Mouse (Mus musculus): ENCODE measurements at regions not wholly inside any gene's neighbourhood (a gene's known extent, or its start where the extent isn't known, plus 50 kb on each side); places are given as distances from the start of the nearest gene placed in this dataset.

DNA sequence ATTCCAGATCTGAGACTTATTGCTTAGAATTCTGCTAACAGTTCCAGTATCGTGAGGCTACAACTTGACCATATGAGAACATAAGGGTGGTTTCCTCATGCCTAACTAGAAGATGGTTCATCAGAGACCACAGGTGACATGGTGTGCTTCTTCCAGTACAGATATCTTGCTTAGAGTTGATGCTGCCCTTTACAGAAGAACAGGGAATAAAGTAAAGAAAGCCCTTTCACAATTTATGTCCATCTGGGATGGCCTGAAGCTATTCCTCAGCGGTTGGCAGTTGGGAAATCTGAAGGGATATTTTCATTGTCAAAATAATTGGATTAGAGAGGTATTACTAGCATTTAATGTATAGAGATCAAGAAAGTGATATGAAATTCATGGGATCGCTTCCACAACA lies 184.3 kb downstream of the Fam49a start:
- no peak for DNase-seq (ENCODE audit: low spot score in 2 of 2)

DNA sequence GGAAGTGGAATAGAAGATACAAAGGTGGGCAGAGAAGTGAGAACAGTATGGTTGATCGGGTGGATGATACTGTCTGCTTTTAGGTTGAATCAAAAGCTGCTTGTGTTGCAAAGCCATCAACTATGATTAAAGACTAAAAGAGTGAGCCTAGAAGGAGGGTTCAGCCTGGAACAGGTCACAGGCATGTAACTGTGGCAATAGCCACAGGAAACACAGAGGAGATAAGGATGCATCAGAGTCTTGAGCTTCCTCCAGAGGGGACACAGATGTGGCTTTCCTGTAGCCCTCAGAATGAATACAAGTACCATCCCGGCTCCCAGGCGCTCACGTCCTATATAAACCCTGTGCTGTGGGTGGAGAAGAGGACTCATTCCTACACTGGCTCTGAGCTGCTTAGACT lies 180.9 kb downstream of the Fam49a start:
- no peak for DNase-seq (ENCODE audit: low spot score in 2 of 2)

DNA sequence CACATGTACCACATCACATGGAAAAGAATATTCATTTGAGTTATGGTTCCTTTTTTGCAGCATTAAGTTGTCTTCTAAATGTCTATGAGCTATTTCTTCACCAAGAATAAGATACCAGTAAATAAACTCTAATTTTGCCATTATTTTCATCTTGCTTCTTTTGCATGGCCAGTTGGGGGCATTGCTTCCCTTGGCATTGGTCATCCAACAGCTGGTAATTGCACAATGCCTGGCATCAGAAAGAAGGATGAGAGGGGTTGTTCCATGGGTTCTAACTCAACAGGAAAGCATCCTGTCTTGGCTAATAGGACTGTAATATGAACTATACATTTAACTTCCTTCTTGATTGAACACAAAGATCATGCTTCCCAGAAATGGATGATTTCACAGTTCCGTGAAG lies 174.4 kb downstream of the Fam49a start:
- DNase-seq (ENCODE audit: low spot score in 2 of 2): no peak

DNA sequence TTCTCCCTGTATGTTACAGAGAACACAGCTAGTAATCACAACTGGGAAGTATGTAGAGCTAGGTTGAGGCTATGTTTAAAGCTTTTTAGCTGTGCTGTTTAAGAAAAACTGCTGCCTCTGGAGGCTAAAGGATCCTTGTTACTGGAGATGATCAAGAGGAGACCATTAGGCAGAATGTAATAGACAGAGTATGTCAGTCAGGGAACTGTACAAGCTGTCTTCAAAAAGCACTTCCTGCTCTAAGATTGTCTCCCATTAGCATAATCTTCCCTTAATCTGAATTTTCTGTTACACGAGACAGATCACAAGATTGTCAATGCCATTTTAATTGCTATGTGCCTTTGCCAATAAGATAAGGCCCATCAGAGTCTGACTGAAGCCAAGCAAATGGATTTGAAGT lies 170.7 kb downstream of the Fam49a start:
- DNase-seq (ENCODE audit: low spot score in 2 of 2): no peak

All from adrenal gland, postnatal 4 days (tissue).